Mouse (Mus musculus) lung, postnatal 4 days (tissue): Measurements from ENCODE around the gene Cd164l2.
A peak's percentile ranks its signal among the peaks of the same experiment; 100 is the strongest.

Source experiments
- DNase-seq, 2 experiments: peaks; one replicate each; pipeline ENCODE4 v3.0.0; 2021

The Cd164l2 gene

GRCm38 (mm10) chr4:133195014-133195413 lies 16.9 kb upstream of the Cd164l2 start:
- DNase-seq: no peak

- DNase-seq: no peak
Measured at GRCm38 (mm10) chr4:133196136-133196535, 15.8 kb upstream of the Cd164l2 start.

GRCm38 (mm10) chr4:133196852-133197251 lies 15.1 kb upstream of the Cd164l2 start:
- no peak for DNase-seq

GRCm38 (mm10) chr4:133197355-133197754 lies 14.6 kb upstream of the Cd164l2 start:
- DNase-seq: no peak

- peak in 1 of 2 experiments; percentile 42 for DNase-seq
Measured at GRCm38 (mm10) chr4:133197801-133198286, 14.1 kb upstream of the Cd164l2 start.

GRCm38 (mm10) chr4:133198337-133199180 lies 13.4 kb upstream of the Cd164l2 start:
- DNase-seq: peak; percentile 50 to 79

GRCm38 (mm10) chr4:133199743-133200142 lies 12.2 kb upstream of the Cd164l2 start:
- DNase-seq: peak in 1 of 2 experiments; percentile 30

GRCm38 (mm10) chr4:133200343-133200742 lies 11.6 kb upstream of the Cd164l2 start:
- peak; percentile 67 to 80 for DNase-seq

- peak; percentile 82 for DNase-seq
Measured at GRCm38 (mm10) chr4:133201006-133201771, 10.7 kb upstream of the Cd164l2 start.

GRCm38 (mm10) chr4:133202254-133202653 lies 9.7 kb upstream of the Cd164l2 start:
- DNase-seq: no peak

- no peak for DNase-seq
Measured at GRCm38 (mm10) chr4:133203591-133203990, 8.3 kb upstream of the Cd164l2 start.

- no peak for DNase-seq
Measured at GRCm38 (mm10) chr4:133204379-133204778, 7.6 kb upstream of the Cd164l2 start.

- DNase-seq: peak; percentile 53 to 64
Measured at GRCm38 (mm10) chr4:133209366-133209765, 2.6 kb upstream of the Cd164l2 start.

GRCm38 (mm10) chr4:133210023-133210787 lies 1.7 kb upstream of the Cd164l2 start:
- DNase-seq: peak in 1 of 2 experiments; percentile 46

- DNase-seq: no peak
Measured at GRCm38 (mm10) chr4:133210788-133211390, 1.0 kb upstream of the Cd164l2 start.

GRCm38 (mm10) chr4:133212562-133213267 lies 784 bp downstream of the Cd164l2 start:
- peak; percentile 86 to 88 for DNase-seq

GRCm38 (mm10) chr4:133213268-133213590 lies 1.3 kb downstream of the Cd164l2 start:
- DNase-seq: peak in 1 of 2 experiments; percentile 43

GRCm38 (mm10) chr4:133213661-133214060 lies 1.7 kb downstream of the Cd164l2 start:
- no peak for DNase-seq

GRCm38 (mm10) chr4:133217641-133218040 lies 5.7 kb downstream of the Cd164l2 start:
- DNase-seq: peak; percentile 64 to 68

- no peak for DNase-seq
Measured at GRCm38 (mm10) chr4:133218745-133219144, 6.8 kb downstream of the Cd164l2 start.

GRCm38 (mm10) chr4:133220656-133221055 lies 8.7 kb downstream of the Cd164l2 start:
- DNase-seq: peak; percentile 60 to 64

GRCm38 (mm10) chr4:133221701-133222100 lies 9.8 kb downstream of the Cd164l2 start:
- no peak for DNase-seq
